Mouse (Mus musculus) liver, embryonic 14.5 days (tissue): Measurements from ENCODE around the gene Luzp1.

Source experiments
- CTCF ChIP-seq: IDR thresholded peaks from 2 replicates; pipeline ENCODE4 v1.5.1; 2016; ENCODE audit warnings: antibody characterized with exemption, low read depth, control low read depth
- EP300 ChIP-seq: IDR thresholded peaks from 2 replicates; pipeline ENCODE4 v1.6.1; 2016; ENCODE audit warnings: antibody characterized with exemption, low read depth

- TF ChIP-seq CTCF, result no peak
- TF ChIP-seq EP300, result no peak
Observed at GRCm38 (mm10) chr4:136519866-136520265, 50.3 kb downstream of the Luzp1 start.
